Mouse (Mus musculus) layer of hippocampus, adult 18-20 months (tissue): ENCODE data around the gene Mfsd12. TPM values are rescaled to one million over a fixed set of nuclear protein-coding genes. Genes with fewer than 3 reads are reported as not detected.
A peak's percentile ranks its signal among the peaks of the same experiment; 100 is the strongest.

Experiments used
- DNase-seq, 2 experiments: peaks; one replicate each; pipeline ENCODE4 v3.0.0; 2022; ENCODE audit warnings: low spot score in 2 of 2
- total RNA-seq, 2 experiments: library from RNA; stranded (reverse); gene quantifications; 2 replicates each; pipeline ENCODE4 v1.2.3; 2021

Gene Mfsd12
- total RNA-seq, 2 experiments from 2014 or later = 42.2 to 44.4 TPM

DNA sequence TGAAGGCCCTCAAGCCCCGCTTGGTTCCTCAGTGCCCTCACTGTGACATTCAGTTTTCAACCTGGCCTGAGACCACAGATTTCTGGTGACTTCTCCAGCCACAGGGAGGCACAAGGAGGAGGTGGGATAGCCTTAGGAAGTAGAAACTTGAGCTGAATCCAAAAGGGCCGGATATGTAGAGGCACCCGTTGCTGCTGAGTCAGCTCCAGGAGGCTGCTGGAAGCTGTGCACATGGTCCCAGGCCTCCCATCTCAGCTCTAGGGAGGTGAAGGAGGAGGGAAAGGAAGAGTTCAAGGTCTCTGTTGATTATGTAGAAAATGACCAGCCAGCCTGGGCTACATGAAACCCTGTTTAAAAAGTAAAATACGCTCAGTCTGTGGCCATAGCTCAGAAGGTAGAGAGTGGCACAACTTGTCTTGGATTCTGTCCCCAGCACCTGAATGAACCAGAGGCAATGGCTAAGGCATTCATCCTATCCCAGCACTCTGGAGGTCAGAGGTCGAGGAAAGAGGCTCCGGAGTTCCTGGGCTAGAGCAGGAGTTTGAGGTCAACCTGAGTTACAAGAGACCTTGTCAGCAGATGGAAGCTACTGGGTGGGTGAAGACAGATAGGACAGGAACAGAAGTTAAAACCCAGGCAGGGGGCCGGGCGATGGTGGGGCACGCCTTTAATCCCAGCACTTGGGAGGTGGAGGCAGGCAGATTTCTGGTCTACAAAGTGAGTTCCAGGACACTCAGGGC, 2.4 kb upstream of the Mfsd12 start:
- DNase-seq = no peak

DNA sequence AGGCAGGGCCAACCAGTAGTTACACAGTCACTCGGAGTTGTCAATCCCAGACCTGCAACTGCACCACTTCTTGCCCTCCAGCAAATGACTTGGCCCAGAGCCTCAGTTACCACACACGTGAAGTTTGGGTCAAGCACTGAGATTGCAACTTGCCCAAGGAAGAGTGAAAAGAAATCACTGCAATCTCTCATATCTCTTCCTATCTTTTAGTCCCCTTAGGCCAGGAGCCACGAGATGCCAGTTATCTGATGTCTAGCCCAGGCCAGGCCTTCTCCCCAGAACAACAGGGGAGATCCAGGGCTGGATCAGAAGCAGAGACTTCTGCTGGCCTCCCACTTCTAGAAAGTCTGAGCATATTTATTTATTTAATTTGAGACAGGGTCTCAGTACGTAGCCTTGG, 1.8 kb upstream of the Mfsd12 start:
- DNase-seq = no peak

DNA sequence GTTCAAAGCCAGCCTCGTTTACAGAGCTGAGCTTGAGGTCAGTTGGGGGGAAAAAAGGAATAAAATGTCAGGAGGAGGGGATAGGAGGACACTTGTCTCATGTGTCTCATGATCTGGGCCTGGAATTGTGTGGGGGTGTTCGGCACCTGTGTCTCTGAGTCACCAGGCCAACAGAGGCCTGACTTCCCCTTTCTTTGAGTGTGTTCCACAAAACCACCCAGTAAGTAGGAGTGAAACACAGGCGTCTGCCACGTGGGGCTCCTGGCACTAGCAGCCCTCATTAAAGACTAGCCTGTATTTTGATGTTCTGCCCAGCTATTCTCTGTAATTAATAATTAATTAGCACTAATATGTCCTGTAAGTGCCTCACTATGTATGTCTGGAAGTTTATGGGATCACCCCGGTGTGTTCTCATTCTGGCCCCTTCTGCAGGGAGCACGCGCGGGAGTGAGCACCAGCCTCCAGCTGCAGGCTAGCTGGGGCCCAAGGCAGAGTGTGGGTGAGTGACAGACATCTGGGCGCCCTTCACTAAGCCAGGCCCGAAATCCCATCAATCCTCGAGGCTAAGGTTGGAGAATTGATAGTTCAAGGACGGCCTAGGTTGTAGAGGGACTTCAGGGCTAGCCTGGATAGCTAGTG, 820 bp upstream of the Mfsd12 start:
- no peak for DNase-seq

DNA sequence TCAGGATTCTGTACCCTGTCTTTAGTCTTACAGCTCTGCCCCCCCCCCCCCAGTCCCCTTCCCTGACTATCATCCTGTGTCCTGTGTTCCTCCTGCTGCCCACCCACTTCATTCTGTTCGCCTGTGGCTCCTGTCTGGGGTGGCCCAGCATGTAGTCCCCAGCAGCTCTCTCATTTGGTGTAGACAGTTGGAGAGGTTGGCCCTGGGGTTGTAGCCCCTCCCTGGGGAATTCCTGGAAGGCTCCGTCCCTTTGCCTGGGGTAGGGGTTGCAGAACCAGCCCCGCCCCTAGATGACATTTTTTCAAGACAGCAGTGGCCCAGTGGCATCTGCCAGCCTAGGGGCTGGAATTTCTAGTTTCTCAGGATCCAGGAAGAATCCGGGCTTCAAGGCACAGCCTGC, 918 bp downstream of the Mfsd12 start:
- no peak for DNase-seq

DNA sequence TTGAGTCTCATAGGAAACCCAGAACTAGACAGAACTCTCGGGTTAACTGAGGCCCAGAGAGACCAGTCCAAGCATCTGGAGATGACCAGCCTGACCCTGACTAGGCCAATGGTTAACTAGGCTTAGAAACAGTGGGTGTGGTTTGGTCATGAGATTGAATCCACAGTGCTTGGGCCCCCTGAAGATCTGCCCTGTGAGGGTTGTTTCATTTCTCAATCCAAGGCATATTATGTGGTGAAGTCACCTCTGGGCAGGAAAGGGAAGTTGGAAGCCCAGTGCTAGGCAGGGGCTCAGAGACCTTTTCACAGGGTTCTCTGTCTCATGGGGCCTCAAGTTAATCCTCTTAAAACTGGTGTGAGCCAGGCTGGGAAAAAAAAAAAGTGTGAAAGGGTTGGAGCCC, 1.6 kb downstream of the Mfsd12 start:
- no peak for DNase-seq

DNA sequence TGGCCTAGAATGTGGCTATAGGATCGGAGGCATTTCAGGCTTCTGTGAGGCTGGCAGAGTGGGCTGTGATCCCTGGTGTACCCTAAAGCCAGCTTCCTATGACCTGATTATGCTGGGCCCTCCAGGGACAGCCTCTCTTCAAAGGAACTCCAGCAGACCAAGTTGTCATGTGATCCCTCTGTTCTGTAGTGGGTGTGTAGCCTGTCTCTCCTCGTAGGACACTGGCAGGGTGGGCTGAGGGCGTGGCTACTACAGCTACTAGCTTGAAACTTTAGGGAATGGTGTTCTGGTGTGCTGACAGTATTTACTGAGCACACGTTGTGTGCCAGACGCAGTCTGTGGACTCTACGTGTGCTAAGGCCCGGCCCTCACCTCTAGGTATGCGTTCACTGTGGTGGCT, 3.4 kb downstream of the Mfsd12 start:
- no peak for DNase-seq

DNA sequence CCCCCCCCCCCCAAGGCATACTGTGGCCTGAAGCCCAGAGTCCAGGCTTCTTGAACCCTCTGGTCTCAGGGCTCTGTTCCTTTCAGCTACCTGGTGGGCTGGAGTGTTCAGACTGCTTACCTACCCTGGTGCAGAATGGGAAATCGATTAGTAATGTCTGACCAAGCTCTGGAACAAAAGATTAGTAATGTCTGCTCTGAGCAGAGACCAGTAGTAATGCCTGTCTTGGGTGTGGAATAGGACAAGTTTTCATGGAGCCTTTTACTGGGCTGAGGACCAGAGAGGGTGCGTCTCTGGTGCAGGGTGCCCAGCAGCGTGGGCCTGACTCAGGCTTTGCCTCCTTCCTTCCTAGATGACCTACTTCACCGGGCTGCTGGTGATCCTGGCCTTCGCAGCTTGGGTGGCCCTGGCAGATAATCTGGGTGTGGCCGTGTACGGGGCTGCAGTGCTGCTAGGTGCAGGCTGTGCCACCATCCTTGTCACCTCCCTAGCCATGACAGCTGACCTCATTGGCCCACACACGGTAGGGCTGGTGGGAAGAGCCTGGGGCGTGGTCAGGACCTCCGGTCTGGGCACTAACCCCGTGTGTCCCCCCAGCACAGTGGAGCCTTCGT, 5.2 kb downstream of the Mfsd12 start:
- DNase-seq = no peak

DNA sequence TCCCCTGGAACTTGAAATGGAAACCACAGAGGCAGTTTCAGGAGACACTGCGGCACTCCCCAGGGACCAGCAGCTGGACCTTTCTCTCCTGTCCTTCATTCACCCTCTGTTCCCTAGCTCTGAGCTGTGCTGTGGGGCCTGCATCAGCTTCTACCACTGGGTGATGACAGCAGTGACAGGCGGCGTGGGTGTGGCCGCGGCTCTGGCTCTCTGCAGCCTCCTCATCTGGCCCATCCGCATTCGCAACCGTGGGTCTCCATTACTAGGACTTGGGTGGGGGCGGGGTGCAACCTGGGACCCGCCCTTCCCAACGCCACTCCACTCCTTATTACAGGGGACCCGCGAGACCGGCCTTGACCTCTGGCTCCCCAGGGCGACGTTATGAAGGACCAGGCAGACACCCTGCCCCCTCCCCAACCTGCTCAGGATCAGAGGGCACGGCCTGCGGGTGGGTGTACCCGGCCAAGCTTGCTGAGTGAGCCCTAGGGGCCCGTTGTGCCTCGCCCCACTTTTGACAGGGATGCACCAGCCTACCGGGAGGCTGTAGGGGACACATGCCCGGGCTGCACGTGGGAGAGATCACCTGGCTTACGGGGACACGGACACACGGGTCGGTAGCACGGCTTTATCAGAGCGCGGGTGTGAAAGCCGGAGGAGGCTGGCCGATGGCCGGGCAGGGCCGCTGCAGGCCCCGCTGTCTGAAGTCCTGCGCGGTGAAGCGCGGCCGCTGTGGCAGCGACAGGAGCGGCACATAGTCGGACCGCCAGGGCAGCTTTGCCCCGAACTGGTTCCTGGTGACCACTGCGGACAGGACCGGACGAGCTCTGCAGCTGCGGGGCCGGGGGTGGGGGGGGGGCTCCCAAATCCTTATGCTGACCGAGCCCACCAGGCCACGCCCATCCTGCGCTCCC, 6.4 kb downstream of the Mfsd12 start:
- no peak for DNase-seq

DNA sequence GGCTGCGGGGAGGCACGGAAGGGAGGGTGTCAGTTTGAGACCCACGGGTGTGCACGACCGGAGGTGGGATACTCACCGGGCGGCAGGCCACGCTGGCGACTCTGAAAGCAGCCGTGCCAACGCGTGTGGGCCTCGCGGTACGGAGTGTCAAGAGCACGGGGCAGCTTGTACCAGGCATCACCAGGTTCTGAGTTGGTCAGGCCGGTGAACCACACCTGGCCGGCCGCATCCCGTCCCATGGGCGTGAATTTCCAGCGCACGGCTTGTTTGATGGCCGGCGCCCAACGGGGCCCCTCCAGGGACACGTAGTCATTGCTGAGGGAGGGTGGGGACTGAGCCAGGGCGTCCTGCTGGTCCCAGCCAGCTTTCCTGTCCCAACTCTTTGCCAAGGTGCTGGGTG, 7.4 kb downstream of the Mfsd12 start:
- no peak for DNase-seq

DNA sequence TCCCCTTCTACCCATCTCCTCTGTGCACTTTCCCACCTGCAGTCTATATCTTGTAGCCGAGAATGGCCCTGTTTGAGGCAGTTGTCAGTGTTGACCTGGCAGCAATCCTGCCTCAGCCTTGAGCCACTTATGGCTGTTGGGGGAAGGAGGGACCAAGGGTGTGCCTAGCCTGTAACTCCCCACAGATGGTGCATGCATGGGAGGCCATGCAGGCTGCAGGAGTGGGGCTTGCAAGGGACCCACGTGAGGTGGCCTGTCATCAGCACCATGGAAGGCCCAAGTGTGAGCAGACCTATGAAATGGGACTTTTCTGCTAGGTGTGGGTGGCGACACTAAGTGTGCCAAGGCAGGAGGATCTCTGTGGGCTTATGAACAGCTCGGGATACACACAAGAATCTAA, 7.8 kb downstream of the Mfsd12 start:
- no peak for DNase-seq

DNA sequence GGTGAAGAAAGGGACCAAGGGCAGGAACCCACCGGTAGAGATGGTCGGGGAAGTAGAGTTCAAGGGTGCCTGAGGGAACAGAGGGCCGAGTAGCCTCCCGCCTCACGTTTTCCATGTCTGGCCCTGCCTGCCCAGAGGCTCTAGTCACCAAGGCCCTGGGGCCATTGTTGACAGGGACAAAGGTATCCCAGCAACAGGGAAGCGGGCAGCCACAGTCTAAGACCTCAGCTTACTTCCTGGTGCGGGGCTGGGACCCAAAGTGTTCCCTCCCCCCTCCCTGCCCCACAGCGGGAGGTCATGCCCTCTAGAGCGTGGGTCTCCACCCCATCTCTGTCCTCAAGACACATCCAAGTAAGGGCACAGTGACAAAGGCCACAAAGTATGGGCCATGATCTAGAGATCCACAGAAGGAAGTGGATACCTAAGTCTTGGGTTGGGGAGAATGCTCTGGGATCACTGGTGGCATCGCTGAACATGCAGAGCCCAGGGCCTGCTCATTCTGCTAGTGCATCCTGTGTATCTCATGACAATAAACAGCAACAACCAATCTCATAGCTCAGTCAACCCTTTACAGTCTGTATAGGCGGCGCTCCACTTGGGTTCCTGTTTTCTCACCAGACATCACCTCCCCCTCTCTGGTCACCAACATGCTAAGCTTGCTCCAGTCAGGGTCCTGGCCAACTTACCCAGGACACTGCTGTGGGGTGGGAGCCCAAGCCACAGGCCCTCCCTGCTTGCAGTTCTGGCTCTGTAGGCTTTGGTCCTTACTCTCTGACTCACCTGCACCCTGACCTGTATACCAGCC, 8.6 kb downstream of the Mfsd12 start, which contains the start of gene 4930404N11Rik:
Gene 4930404N11Rik, minus strand, starts transcription at position 145 of the 805 bp plus-strand sequence.
- no peak for DNase-seq

DNA sequence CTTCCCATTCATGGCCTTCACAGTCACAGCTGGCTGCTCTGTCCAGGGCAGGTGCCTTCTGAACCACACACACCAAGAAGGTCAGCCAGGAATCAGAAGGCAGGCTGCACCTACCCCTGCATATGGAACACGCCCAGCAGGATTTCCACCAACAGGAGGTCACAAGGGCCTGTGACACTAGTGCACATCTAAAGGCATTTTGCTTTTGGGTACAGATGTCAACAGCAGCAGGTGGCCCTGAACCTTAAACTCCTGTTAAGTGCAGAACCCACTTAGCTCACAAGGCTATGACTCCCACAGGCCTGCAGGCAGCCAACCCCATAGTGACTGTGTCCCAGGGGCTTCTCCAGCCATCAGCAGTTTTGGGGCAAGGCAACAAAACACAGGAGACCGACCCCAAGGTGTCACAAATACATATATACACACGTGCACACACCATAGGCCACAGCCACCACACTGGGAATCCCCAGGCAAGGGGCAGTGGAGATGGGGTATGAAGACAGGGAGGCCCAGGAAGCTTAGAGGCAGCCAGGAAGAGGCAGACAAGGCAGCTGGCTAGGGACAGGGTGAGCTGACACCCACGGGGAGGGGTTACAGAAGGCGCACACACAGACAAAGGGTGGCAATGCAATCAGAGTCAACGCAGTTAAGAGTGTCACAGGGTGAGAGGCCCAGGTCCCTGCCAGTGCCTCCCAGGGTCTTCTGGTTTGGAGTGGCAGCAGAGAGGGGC, 9.4 kb downstream of the Mfsd12 start:
- no peak for DNase-seq

DNA sequence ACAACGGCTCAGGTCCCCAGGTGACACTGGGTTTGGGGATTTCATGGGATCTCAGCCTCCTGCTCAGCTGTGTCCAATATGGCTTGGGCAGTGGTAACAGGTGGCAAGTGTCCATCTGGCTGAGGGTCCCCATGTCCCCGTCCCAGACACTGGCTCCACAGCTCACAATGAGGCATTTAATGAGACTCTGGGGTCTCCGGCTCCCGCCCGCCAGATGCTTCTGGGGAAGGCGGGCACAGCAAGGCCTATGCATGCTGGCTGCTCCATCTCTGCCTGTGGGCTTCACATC, 9.9 kb downstream of the Mfsd12 start:
- DNase-seq = no peak

DNA sequence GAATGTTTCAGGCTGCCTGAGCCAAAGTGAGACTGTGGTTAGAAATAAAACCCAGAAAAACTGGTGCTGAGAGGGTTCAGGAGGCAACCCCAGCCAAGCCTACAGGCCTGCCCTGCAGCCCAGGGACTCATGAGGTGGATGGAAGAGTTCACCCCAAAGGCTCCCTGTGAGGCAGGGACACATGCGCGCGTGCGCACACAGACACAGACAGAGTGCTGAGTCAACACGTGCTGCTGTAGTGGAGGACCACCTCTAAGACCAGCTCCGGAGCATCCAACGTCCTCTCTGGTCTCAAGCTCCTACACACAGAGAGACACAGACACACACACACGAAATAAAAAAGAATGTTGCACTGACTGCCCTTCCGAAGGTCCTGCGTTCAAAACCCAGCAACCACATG, 18.0 kb downstream of the Mfsd12 start:
- DNase-seq = no peak

DNA sequence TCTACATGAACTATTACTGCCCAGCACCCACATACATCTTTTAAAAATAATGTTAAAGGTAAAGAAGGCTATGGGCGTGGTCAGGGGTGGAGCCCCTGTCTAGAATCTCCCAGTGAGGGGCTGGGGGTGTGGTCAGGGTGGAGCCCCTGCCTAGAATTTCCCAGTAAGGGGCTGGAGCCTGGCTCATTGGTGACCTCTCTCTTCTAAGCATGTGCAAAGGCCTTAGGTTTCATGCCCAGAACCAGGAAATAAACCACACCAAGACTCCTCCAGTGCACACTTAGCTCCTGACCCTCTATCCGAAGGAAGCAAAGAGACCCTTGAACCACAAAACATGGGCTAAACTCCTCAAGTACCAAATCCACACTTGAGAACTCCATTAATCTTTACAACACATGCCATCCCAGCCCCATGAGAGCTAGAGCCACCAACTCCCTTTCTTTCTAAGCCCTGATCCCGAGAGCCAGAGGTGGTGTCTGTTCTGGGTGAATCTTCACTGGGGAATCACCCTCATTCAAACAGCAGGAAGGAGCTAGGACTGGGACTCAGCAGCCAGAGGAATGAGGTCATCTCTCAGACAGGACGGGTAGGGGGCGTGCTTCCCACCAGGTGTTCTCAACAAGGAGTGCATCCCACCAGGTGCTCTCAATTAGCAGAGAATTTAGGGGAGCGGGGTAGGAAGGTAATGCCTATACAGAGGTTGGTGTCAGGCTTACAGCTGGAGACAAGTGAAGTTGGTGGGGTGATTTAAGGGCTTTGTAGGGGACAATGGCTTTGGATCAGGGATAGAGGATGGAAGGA, 19.5 kb downstream of the Mfsd12 start:
- DNase-seq = no peak

DNA sequence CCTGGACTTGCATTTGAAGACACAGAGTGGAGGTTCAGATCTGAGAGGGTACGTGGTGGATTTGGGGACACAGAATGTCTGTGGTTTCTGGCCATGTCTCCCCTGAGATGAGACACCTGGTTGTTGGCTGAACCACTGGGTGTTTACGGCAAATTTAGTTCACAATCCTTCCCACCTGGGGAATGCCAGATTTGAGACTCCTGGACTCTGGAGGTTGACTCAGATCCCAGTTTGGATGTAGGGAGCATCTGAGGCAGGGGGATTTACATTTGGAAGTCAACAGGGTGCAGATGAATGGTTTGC, 20.0 kb downstream of the Mfsd12 start:
- no peak for DNase-seq

DNA sequence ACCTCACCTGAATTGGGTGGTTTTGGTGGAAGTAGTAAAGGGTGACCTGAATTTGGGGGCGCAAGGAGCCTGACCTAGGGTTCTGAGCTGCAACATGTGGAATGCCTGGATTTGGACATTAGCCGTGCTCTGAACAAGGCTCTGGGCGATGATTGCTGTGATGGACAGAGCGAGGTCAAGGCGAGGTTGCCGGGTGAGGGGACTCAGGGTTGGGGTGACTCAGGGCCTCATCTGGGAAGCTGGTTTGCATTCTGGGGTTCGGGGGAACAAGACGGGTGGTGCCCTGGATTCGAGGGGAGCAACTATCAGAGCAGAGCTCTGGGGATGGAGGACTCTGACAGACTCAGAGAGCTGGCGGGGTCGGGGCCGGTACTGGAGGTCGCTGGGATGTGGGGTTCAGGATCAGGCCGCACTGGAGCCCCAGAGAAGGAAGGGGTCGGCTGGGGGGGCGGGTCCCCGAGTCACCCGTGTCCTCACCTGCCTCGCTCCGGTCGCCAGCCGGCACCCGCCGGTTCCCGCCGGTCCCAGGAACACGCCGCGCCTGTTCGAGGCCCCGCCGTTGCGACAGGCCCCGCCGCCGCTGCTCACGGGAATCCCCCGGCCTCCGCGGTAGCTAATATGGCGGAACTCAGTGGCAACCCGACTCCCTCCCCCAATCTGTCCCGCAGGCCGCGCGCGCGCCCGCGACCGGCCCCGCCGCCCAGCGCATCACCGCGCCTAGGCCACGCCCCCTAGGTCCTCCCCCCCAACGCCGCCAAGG, 20.7 kb downstream of the Mfsd12 start, which contains the start of gene Fzr1:
Gene Fzr1, minus strand, starts transcription at position 724 of the 760 bp plus-strand sequence.
- no peak for DNase-seq

DNA sequence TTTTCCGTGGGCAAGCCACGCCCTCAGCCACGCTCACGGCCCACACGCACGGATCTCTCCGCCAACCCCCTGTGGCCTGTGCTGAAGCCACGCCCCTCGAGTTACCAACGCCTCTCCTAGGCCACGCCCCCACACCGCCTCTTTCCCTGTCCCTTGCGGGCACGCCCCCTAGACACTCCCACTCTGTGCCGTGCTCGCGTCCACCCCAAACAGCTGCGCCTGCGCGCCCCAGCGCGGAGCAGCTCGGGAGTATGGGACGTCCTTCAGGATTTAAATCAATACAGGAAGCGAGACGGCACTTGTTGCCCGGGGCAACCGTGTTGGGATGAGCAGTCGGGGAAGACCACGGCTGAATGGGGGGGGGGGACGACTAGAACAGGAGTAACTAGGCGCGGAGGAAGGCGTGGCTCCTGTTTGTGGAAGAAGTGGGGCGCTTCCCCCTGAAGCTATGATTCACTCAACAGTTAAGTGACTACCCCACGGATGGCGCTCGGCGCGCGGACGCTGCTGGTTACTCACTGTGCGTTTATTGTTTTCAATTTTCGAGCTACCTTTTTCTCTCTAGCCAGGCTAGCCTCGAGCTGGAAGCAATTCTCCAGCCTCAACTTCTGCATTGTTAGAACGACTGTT, 21.4 kb downstream of the Mfsd12 start:
- peak; percentile 100 for DNase-seq
